Mouse (Mus musculus) embryonic stem cell, embryonic (primary cell): Measurements from ENCODE around the gene Rasl12.

Experiments used
- CTCF ChIA-PET, 4 experiments: fragments of 300-600 bp in 2 of 4; fragments of 350-600 bp in 2 of 4; sonication (Branson Sonifier 250); formaldehyde crosslinking; loops; one replicate each; lab custom pipeline; 2022; ENCODE audit warnings: inconsistent platforms in 2 of 4; lab: Charles Lee
- POLR2A ChIA-PET, 4 experiments: fragments of 300-600 bp in 2 of 4; fragments of 350-600 bp in 2 of 4; sonication (Branson Sonifier 250); formaldehyde crosslinking; loops; one replicate each; lab custom pipeline; 2022; ENCODE audit warnings: antibody characterized with exemption in 4 of 4, inconsistent platforms in 1 of 4; lab: Charles Lee

Rasl12 gene

DNA sequence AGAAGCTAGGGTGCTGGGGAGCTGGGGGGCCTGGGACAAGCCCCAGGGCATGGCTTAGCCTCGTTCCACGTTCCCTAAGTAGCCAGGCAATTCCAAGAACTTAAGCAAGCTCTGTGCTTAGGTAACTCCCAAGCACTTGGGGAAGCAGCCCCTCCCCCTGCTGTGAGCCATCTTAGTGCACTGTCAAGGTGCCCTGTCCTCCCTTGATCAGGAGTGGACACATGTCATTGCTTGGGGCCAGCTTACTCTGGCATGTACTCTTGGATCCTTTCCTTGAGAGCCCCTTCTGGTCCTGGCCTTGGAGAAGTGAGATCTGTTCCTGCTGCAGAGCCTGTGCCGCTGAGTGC, 15.6 kb upstream of the Rasl12 start:
- CTCF ChIA-PET, result interaction anchor here in 2 of 4 experiments (0.6 to 1.8 kb wide), 2 partner anchors 10 to 1473 kb away, joined by 4 to 6 read pairs; no protein-coding TSS in a partner anchor
- POLR2A ChIA-PET, result interaction anchor here in 3 of 4 experiments (0.7 to 5.1 kb wide), 11 partner anchors 9 to 117 kb away, joined by 3 to 30 read pairs (median 3); partner anchors contain the start of genes Kbtbd13 (in 1 of the 3), Pdcd7 (in 1 of the 3) and Rasl12 (in 1 of the 3)

DNA sequence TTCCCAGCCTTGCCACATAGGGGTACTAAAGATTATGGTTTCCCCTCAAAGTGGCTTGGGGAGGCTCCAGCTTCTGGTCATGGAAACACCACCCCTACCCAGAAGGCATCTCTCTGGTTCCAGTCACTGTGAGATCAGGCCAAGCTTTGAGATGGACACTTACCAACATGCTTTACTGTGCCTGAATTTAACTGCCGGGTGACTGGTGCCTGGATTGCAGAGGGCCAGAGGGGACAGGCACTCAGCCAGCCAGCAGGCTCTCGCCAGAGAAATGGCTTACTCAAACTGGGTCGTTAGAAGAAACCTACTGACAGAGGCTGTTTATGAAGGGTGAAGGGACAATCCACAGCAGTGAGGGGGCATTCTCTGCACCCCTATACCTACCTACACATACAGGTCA, 14.0 kb upstream of the Rasl12 start:
- POLR2A ChIA-PET, result interaction anchor here (0.8 to 1.9 kb wide), 6 partner anchors 9 to 118 kb away, joined by 3 to 4 read pairs (median 4); partner anchors contain the start of gene Ubap1l (in 1 of the 4)
- CTCF ChIA-PET, result interaction anchor here in 1 of 4 experiments (0.7 to 1.1 kb wide), 3 partner anchors 9 to 48 kb away, joined by 3 to 4 read pairs (median 3); no protein-coding TSS in a partner anchor

DNA sequence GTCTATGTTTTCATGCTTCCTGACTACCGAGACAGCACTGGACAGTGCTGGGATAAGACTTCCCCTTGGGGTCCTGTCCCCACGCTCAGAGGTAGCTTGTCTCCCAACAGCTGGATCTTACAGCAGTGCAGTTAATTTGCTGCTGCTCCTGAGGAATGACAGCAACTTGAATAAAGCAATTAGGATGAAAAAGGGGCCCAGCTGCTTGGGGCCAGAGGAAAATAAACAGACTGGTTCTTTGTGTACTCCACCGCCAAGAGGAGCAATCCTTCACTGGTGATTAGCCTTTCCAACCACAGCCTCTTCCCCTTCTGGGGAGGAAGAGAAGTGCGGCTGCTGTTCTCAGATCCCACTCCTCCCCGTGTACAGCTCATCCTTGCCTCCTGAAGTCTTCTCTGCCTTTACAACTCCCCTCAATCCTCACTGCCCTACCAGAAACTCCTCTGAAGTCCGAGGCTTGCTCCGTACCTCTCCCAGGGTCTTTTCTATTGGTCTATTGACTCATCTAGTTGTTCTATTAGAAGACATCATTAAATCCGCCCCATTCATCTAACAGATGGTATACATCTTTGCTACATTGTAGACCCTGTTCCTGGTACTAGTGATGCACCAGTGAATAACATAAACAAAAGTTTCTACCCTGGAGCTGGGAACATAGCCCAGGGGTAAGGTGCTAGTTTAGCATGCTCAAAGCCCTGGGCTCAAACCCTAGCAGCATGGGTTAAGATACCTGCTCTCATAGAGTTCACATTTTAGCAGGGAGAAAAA, 11.7 kb upstream of the Rasl12 start:
- ChIA-PET CTCF (interaction anchor here in 1 of 4 experiments (0.6 to 1.0 kb wide), 2 partner anchors 15 to 602 kb away, joined by 3 read pairs; no protein-coding TSS in a partner anchor), POLR2A (interaction anchor here in 1 of 4 experiments (0.7 kb wide), 1 partner anchor 16 kb away, joined by 4 read pairs; no protein-coding TSS in a partner anchor)

DNA sequence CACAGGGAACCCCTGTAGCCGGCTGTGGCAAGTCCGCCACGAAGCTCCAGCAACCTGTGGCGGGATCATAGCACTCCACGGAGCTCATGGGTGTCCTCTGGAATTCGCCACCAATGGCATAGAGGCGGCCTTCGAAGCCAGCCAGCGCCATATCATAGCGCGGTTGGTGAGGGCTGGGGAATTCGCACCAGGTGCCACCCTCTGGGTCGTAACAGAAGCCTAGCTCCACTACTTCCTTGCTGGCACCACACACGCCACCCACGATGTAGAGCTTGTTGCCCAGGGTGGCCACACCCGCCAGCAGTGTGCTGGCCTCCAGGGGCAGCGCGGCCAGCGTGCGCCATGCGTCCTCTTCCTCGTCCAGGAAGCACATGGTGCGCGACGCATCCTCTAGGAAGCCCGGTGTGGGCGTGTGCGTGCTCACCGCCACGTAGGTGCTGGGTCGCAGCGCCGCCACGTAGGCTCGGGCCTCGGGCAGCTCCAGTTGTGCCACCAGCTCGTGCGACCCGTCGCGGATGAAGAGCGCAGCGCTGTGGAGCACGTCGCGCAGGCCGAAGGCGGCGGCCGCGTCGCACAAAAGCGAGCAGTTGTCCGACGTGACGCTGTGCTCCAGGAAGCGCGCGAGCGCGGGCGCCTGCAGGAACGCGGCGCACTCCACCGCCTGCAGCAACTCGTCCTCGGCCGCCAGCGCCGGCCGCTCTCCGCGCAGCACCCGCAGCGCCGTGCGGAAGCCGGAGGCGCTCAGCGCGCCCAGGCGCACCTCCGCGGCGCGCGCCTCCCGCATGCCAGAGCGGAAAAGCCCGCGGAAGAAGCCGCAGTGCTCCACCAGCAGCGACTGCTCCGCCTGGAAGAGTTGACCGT, 7.3 kb upstream of the Rasl12 start:
- POLR2A ChIA-PET, result interaction anchor here in 3 of 4 experiments (0.6 to 5.1 kb wide), 17 partner anchors 10 to 197 kb away, joined by 3 to 30 read pairs (median 5); partner anchors contain the start of gene Mtfmt (in 1 of the 3)
- CTCF ChIA-PET, result interaction anchor here (0.6 to 1.8 kb wide), 9 partner anchors 16 to 1834 kb away, joined by 3 to 8 read pairs (median 3); no protein-coding TSS in a partner anchor

DNA sequence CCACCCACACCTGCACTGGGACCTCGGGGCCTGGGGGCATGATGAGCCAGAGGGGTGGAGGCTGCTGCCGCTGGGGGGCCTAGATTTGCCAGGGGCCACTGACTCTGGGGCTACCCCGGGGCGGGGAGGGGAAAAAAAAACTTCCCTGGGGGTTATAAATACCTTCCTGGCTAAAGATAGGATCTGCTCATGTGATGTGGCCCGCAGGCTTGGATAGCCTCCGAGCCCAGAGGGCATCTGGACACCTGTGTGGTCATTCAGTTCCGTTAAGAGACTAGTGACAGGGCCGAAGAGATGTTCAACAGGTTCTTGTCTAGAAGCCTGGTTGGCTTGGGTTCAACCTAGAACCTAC, 6.7 kb upstream of the Rasl12 start, which contains the start of gene Kbtbd13:
Gene Kbtbd13 (minus strand): TSS at position 40 of the 352 bp plus-strand sequence.
- POLR2A ChIA-PET, result interaction anchor here in 1 of 4 experiments (0.5 to 5.1 kb wide), 3 partner anchors 11 to 199 kb away, joined by 11 to 30 read pairs (median 11); no protein-coding TSS in a partner anchor
- CTCF ChIA-PET, result interaction anchor here in 3 of 4 experiments (0.6 to 1.8 kb wide), 6 partner anchors 19 to 1833 kb away, joined by 3 to 8 read pairs (median 4); no protein-coding TSS in a partner anchor

DNA sequence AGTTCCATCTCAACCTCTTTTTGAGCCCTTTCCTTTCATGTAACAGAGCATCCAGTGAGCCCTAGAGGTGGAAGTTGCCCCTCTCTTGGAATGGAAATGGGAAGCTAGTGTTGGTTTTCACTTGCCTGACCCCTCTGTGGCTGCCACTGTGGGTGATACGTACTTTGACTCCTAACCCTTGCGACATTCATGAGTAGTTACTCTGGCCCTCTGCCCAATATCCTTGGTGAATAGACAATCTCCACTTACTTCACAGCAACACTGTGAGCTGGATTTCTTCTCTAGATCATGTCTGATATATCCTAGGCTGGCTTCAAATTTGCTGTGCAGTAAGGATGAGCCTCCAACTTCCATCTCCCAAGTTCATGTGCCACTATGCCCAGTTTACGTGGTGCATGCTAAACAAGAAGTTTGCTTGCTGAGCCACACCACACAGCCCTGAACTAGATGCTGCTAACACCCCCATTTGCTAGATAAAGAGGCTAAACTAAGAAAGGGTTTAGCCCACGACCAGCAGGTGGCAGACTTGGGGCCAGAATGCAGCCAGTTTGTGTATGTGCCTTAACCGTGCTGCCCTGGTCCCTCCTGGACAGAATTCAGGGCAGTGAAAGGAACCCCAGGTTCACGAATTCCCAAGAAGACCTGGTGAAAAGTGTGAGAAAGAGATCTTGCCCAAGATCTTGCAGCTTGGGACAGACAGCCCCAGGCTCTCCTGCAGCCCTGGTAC, 5.5 kb upstream of the Rasl12 start:
- CTCF ChIA-PET, result interaction anchor here in 3 of 4 experiments (0.5 to 1.3 kb wide), 8 partner anchors 8 to 374 kb away, joined by 3 to 19 read pairs (median 3); partner anchors contain the start of gene Plekho2 (in 1 of the 3)
- POLR2A ChIA-PET, result interaction anchor here in 3 of 4 experiments (0.8 to 5.1 kb wide), 7 partner anchors 9 to 197 kb away, joined by 3 to 30 read pairs (median 4); partner anchors contain the start of gene Mtfmt (in 2 of the 3)

DNA sequence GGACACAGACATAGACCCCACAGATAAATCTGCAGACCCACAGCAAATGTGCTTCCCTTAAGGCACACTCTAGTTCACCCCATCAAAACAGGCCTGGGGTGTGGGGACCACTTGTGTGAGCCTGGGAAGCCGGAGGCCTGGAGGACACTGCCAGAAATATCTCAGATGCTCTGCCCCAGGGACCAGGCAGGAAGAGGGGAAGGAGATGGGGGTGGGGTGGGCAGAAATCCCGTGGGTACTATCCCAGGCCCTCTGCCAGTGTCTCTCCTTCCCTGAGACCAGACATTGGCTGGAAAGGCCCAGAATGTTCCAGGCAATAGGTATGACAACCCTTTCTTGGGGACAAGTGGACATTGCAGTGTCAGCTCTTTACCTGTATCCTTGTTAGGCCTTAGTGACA, 4.7 kb upstream of the Rasl12 start:
- POLR2A ChIA-PET, result interaction anchor here in 2 of 4 experiments (0.6 to 5.1 kb wide), 6 partner anchors 9 to 68 kb away, joined by 3 to 30 read pairs (median 4); partner anchors contain the start of gene Mtfmt (in 1 of the 2)
- CTCF ChIA-PET, result interaction anchor here in 2 of 4 experiments (0.6 to 1.0 kb wide), 5 partner anchors 24 to 205 kb away, joined by 3 to 5 read pairs (median 3); no protein-coding TSS in a partner anchor

DNA sequence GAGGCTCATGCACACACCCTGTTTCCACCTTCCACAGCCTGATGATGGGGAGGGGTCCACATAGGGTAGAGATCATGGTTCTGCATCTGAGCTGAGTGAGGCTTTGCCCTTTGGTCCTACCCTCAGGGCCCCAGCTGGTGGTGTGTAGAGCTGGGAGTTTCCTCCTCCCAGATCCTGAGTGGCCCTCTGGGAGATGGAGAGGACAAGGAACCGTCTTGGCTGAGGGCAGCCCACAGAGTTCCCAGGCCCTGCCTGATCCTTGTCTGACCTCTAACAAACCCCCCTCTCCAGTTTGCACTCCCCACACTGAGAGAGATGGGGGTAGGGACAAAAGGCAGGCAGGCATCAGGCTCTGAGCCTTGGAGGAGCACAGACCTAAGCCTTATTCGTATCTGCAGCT, 3.9 kb upstream of the Rasl12 start:
- POLR2A ChIA-PET, result no interaction called here
- CTCF ChIA-PET, result interaction anchor here in 2 of 4 experiments (0.6 to 1.0 kb wide), 3 partner anchors 25 to 108 kb away, joined by 3 to 4 read pairs (median 3); no protein-coding TSS in a partner anchor

DNA sequence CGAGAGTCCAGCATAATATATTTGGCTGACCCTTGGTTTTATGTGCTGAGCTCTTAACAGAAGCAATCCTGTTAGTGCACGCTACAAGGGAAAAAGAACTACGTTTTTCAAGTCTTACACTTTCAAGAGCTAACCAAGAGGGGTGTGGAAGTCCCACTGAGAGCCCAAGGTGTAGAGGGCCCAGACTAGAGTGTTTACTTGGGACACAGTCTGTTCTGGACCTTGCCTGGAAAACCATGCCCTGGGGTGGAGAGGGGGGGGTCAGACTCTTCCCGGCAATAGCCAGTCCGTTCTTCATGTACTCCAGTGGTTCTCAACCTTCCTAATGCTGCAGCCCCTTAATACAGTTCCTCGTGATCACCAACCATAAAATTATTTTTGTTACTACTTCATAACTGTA, 1.6 kb downstream of the Rasl12 start:
- ChIA-PET CTCF (no interaction called here), POLR2A (interaction anchor here in 1 of 4 experiments (1.3 kb wide), 1 partner anchor 199 kb away, joined by 3 read pairs; no protein-coding TSS in a partner anchor)

DNA sequence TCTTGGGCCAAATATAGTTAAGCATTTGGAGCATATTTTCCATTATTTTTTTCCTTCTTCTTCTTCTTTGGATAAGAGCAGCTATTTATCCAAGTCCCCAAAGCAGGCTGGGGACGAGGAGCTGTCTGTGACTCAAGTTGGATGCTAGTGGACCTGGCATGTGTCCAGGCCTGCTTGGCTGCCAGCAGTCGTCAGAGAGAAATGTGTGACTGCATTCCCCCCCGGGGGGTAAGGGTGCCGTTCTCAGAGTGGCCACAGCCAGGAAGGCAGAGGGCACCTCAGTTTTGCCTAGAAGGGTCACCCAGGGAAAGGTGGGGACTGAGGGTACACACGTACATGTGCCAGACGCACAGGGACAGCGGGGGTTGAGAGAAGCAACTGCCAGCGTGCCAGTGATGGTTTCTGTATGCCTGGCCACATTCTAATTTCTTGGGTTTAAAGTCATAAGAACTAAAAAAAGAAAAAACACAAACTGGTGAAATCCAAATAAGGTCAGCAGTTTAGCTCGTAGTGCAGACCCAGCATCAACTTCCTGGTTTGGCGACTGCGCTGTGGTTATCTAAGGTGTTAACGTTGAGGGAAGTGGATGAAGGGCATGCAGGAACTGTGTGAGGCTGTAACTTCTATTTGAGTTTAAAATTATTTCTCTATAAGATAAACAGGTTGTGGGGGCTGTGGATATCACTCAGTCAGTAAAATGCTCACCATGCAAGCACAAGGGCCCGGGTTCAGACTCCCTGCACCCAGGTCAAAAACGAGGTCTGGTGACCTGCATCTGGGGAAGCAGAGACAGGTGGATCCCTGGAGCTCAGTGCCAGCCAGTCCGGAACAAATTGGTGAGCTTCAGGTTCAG, 6.3 kb downstream of the Rasl12 start:
- CTCF ChIA-PET, result no interaction called here
- POLR2A ChIA-PET, result no interaction called here

DNA sequence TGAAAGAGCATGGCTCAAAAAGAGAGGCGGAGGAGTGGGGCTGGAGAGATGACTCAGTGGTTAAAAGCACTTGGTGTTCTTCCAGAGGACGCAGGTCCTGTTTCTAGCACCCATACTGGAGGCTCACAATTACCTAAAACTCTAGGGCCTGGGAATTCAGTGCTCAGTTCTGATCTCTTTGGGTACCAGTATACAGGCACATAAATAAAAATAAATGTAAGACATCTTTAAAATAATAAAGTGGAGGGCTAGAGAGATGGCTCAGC, 6.8 kb downstream of the Rasl12 start:
- CTCF ChIA-PET, result no interaction called here
- POLR2A ChIA-PET, result no interaction called here

DNA sequence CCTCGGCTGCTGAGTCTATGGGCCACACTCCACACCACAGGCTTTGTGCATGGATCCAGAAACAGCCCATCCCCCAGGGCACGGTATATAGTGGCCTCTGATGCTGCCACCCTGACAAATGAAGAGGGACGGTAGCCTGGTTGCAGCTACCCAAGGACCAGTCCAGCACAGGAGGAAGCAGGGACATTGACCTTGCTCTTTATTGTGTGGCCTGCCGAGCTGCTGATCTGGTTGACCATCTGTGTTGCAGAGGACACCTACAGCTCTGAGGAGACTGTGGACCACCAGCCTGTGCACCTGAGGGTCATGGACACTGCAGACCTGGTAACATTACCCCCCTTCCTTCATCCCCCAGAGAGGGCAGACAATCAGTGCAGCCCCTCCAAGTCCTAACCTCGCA, 9.0 kb downstream of the Rasl12 start:
- CTCF ChIA-PET, result interaction anchor here in 1 of 4 experiments (0.8 kb wide), 1 partner anchor 92 kb away, joined by 5 read pairs; no protein-coding TSS in a partner anchor
- POLR2A ChIA-PET, result no interaction called here

DNA sequence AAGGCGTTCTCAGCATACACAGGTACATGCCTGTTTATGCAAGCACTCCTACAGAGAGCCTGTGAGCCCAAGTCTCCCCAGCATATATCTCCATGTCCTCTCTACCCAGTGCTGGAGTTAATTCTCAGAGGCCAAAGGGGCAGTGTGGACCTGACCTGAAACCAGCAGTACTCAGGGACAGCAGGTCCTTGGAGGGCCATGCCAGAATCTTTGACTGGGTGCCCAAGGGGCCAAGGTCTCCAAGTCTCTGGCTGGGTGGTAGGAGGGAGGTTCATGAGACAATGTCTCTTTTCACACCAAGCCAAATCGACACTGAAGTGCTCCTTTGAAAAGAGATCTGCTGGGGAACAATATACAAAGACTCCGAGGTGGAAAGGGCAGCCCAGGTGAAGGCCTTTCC, 9.6 kb downstream of the Rasl12 start:
- POLR2A ChIA-PET, result interaction anchor here in 1 of 4 experiments (0.9 kb wide), 1 partner anchor 28 kb away, joined by 3 read pairs; the partner anchor contains the start of gene Mtfmt
- CTCF ChIA-PET, result no interaction called here

DNA sequence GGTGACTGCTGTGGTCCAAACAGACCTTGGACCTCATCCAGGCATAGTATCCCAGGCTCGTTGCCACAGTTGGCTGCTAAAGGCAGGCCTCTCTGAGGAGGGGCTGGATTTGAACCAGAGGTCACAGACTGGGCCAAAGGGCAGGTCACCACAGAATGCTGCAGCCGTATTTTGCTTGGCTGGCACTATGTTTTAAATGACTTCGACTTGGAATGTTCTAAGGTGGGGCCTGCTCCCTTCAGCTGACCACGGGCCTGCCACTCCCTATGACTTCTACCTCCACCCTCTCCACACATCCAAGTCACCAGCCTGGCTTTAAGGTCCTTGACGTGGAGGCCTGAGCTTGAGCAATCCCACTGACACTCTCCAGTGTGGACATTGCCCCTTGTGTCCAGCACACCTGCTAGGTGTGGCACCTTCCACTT, 10.6 kb downstream of the Rasl12 start:
- CTCF ChIA-PET, result no interaction called here
- POLR2A ChIA-PET, result interaction anchor here in 1 of 4 experiments (0.9 kb wide), 1 partner anchor 27 kb away, joined by 3 read pairs; the partner anchor contains the start of gene Mtfmt

DNA sequence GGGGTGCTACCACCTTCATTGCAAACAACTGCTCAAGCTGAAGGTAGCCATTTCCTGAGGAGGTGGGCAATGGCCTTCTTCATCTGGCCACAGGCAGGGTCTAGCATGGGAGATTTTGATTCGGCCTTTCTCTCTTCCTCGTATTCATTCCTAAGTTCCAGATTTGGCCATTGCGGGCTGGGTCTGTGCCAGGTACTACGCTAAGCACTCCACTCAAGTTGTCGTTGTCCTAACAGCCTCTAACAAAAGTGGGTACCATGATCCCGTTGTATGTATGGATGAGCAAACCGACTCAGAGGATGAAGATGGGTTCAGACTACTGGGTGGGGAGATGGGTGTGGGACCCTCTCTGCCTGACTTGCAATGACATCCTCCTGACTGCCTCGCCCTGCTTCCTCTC, 12.1 kb downstream of the Rasl12 start:
- ChIA-PET CTCF (interaction anchor here in 1 of 4 experiments (0.7 kb wide), 1 partner anchor 283 kb away, joined by 5 read pairs; no protein-coding TSS in a partner anchor), POLR2A (interaction anchor here in 1 of 4 experiments (0.9 kb wide), 1 partner anchor 25 kb away, joined by 3 read pairs; the partner anchor contains the start of gene Mtfmt)

DNA sequence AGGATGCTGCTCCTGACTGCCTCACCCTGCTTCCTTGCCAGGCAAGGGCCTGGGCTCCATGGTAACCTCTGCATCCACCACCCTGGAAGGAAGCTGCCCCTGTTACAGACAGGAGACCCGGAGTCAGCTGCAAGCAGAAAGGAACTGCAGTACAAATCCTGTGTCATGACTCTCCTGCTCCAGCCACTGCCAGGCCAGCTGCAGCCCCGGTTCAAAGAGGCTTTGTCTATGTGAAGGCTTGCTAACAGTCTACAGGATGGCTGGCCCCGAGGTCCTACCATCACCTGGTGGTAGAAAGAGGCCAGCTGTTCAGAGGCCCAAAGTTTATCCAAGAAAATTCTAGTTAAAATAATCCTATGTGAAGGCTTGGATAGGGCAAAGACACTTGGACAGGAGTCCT, 13.0 kb downstream of the Rasl12 start:
- CTCF ChIA-PET, result interaction anchor here in 1 of 4 experiments (0.5 kb wide), 1 partner anchor 497 kb away, joined by 3 read pairs; the partner anchor contains the start of genes Csnk1g1 and Trip4
- POLR2A ChIA-PET, result interaction anchor here in 2 of 4 experiments (0.6 to 1.8 kb wide), 3 partner anchors 12 to 271 kb away, joined by 3 to 4 read pairs (median 3); partner anchors contain the start of gene Slc51b (in 1 of the 2)
